Mouse (Mus musculus): ENCODE data around the gene Zswim1. TPM values are rescaled to one million over a fixed set of nuclear protein-coding genes. Genes with fewer than 3 reads are reported as not detected.
"Not testable (repeated sequence)": the region's sequence is repeated elsewhere in the genome, so short reads cannot be mapped to it uniquely, and the experiment has no call there.

The Zswim1 gene
- polyA plus RNA-seq, 1 experiment: 17.6 TPM

DNA sequence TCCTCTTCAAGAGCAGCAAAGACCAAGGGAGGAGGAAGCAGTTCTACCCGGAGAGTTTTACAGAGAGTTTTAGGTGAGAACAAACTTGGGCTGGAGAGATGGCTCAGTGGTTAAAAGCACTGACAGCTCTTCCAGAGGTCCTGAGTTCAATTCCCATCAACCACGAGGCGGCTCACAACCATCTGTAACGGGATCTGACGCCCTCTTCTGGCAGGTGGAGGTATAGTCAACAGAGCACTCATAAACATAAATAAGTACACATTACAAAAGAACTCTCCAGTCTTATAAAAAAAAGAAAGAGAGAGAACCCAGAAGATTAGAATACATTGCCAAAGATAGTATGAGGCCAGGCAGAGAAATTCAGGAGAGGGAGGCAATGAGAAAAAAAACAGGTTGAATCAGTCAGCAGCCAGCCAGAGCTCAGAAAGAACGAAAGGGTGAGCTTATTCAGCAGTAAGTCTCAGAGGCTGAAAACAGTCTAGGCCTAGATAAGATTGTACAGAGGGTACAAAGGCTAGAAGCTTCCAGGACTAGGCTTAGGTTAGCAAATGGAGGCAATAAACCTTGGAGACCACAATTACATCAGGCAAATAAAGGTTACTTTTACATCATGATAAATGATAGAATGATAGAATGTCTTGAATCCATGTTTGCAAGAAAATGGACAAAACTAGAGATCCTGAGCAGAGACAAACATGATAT, 49.3 kb downstream of the Zswim1 start:
- TF ChIP-seq CTCF (IDR thresholded peaks at IDR 0.05; ENCODE audit: borderline replicate concordance, extremely low read depth, insufficient read depth, insufficient read length): no peak
- no peak for TF ChIP-seq POLR2A (IDR thresholded peaks at IDR 0.05; ENCODE audit: borderline replicate concordance, extremely low read depth, insufficient read depth, insufficient read length, poor library complexity, severe bottlenecking)
- no peak for DNase-seq (ENCODE audit: low read depth)

- no peak for DNase-seq (ENCODE audit: low read depth)
- no peak for TF ChIP-seq CTCF (IDR thresholded peaks at IDR 0.05; ENCODE audit: borderline replicate concordance, extremely low read depth, insufficient read depth, insufficient read length)
- TF ChIP-seq POLR2A (IDR thresholded peaks at IDR 0.05; ENCODE audit: borderline replicate concordance, extremely low read depth, insufficient read depth, insufficient read length, poor library complexity, severe bottlenecking): no peak
Measured at GRCm38 (mm10) chr2:164873621-164874020, 51.1 kb downstream of the Zswim1 start.

- DNase-seq (ENCODE audit: low read depth): no peak
- TF ChIP-seq CTCF (IDR thresholded peaks at IDR 0.05; ENCODE audit: borderline replicate concordance, extremely low read depth, insufficient read depth, insufficient read length): no peak
- no peak for TF ChIP-seq POLR2A (IDR thresholded peaks at IDR 0.05; ENCODE audit: borderline replicate concordance, extremely low read depth, insufficient read depth, insufficient read length, poor library complexity, severe bottlenecking)
Measured at GRCm38 (mm10) chr2:164874239-164874769, 51.8 kb downstream of the Zswim1 start.

DNA sequence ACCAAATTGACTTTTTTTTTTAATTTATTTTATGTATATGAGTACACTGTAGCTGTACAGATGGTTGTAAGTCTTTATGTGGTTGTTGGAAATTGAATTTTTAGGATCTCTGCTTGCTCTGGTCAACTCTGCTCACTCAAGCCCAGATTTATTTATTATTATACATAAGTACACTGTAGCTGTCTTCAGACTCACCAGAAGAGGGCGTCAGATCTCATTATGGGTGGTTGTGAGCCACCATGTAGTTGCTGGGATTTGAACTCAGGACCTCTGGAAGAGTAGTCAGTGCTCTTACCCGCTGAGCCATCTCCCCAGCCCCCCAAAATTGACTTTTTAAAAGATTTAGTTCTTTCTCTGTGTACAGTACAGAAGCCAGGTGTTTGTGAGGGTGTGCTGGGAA, 53.2 kb downstream of the Zswim1 start:
- not testable (repeated sequence) for DNase-seq (ENCODE audit: low read depth)

Other genes with a start within 250 kb of the Zswim1 start
- not detected in 2 replicates for gene Spint3, start 249.2 kb upstream of the Zswim1 start, polyA plus RNA-seq (2012; rRNA removed)
- gene Wfdc6a, start 237.2 kb upstream of the Zswim1 start, polyA plus RNA-seq (2012; rRNA removed): not detected in 2 replicates
- gene Eppin, start 229.1 kb upstream of the Zswim1 start, polyA plus RNA-seq (2012; rRNA removed): not detected in 2 replicates
- gene Wfdc6b, start 209.2 kb upstream of the Zswim1 start, polyA plus RNA-seq (2012; rRNA removed): not detected in 2 replicates
- gene Wfdc8, start 209.1 kb upstream of the Zswim1 start, polyA plus RNA-seq (2012; rRNA removed): not detected in 2 replicates
- not detected in 2 replicates for gene Wfdc16, start 183.9 kb upstream of the Zswim1 start, polyA plus RNA-seq (2012; rRNA removed)
- gene Wfdc10, start 166.6 kb upstream of the Zswim1 start, polyA plus RNA-seq (2012; rRNA removed): not detected in 2 replicates
- gene Wfdc9, start 166.1 kb upstream of the Zswim1 start, polyA plus RNA-seq (2012; rRNA removed): not detected in 2 replicates
- gene Wfdc11, start 148.6 kb upstream of the Zswim1 start, polyA plus RNA-seq (2012; rRNA removed): not detected in 2 replicates
- not detected in 2 replicates for gene Wfdc13, start 137.6 kb upstream of the Zswim1 start, polyA plus RNA-seq (2012; rRNA removed)
- not detected in 2 replicates for gene Spint4, start 124.2 kb upstream of the Zswim1 start, polyA plus RNA-seq (2012; rRNA removed)
- gene Spint5, start 107.4 kb upstream of the Zswim1 start, polyA plus RNA-seq (2012; rRNA removed): not detected in 2 replicates
- gene Wfdc3, start 76.8 kb upstream of the Zswim1 start, polyA plus RNA-seq (2012; rRNA removed): 0.94 and 1.4 TPM in 2 replicates
- 46.0 and 50.2 TPM in 2 replicates for gene Dnttip1, start 76.7 kb upstream of the Zswim1 start, polyA plus RNA-seq (2012; rRNA removed)
- 94.0 and 201 TPM in 2 replicates for gene Ube2c, start 52.8 kb upstream of the Zswim1 start, polyA plus RNA-seq (2012; rRNA removed)
- gene Tnnc2, start 42.7 kb upstream of the Zswim1 start, polyA plus RNA-seq (2012; rRNA removed): 1.7 TPM in 2 replicates
- gene Snx21, start 36.9 kb upstream of the Zswim1 start, polyA plus RNA-seq (2012; rRNA removed): 25.9 and 27.0 TPM in 2 replicates
- gene Acot8, start 17.8 kb upstream of the Zswim1 start, polyA plus RNA-seq (2012; rRNA removed): 29.7 and 41.1 TPM in 2 replicates
- gene Zswim3, start 17.6 kb upstream of the Zswim1 start, polyA plus RNA-seq (2012; rRNA removed): 8.5 and 10.1 TPM in 2 replicates
- not detected in 2 replicates for gene Spata25, start 5.9 kb downstream of the Zswim1 start, polyA plus RNA-seq (2012; rRNA removed)
- gene Ctsa, start 10.2 kb downstream of the Zswim1 start, polyA plus RNA-seq (2012; rRNA removed): 125 and 165 TPM in 2 replicates
- 5.1 and 7.0 TPM in 2 replicates for gene Neurl2, start 10.8 kb downstream of the Zswim1 start, polyA plus RNA-seq (2012; rRNA removed)
- gene Pltp, start 35.0 kb downstream of the Zswim1 start, polyA plus RNA-seq (2012; rRNA removed): 62.2 and 109 TPM in 2 replicates
- 55.5 and 60.1 TPM in 2 replicates for gene Pcif1, start 56.6 kb downstream of the Zswim1 start, polyA plus RNA-seq (2012; rRNA removed)
- 43.2 and 47.0 TPM in 2 replicates for gene Zfp335, start 89.1 kb downstream of the Zswim1 start, polyA plus RNA-seq (2012; rRNA removed)
- 19.5 and 32.8 TPM in 2 replicates for gene Mmp9, start 118.1 kb downstream of the Zswim1 start, polyA plus RNA-seq (2012; rRNA removed)
- gene Slc12a5, start 138.1 kb downstream of the Zswim1 start, polyA plus RNA-seq (2012; rRNA removed): 80.5 and 110 TPM in 2 replicates
- gene Ncoa5, start 212.2 kb downstream of the Zswim1 start, polyA plus RNA-seq (2012; rRNA removed): 128 and 143 TPM in 2 replicates
- gene Cd40, start 232.9 kb downstream of the Zswim1 start, polyA plus RNA-seq (2012; rRNA removed): 8.4 and 8.7 TPM in 2 replicates